Mouse (Mus musculus): ENCODE measurements around the gene Rev3l. TPM values are rescaled to one million over a fixed set of nuclear protein-coding genes. Genes with fewer than 3 reads are reported as not detected.

Rev3l gene
- polyA plus RNA-seq, 1 experiment from 2014 or later, result 9.9 TPM

- H3K27ac ChIP-seq, result no peak overlapping the region
- 98% methylated on average over 4 of the region's 4 CpGs for WGBS (ENCODE audit: missing documents)
- H3K36me3 ChIP-seq (ENCODE audit: inconsistent target), result no peaks in the 10 kb centered on the region
- no peak overlapping the region for H3K4me3 ChIP-seq (ENCODE audit: inconsistent target)
- H3K79me2 ChIP-seq (ENCODE audit: inconsistent target), result peaks cover 80% of the 10 kb centered on the region
These were observed 4.3 kb downstream of the Rev3l start for GRCm38 (mm10) chr10:39736187-39736586.

- H3K4me3 ChIP-seq (ENCODE audit: inconsistent target), result no peak overlapping the region
- peaks cover 76% of the 10 kb centered on the region for H3K79me2 ChIP-seq (ENCODE audit: inconsistent target)
- 48% methylated on average over 4 of the region's 4 CpGs for WGBS (ENCODE audit: missing documents)
- no peak overlapping the region for H3K27ac ChIP-seq
- H3K36me3 ChIP-seq (ENCODE audit: inconsistent target), result no peaks in the 10 kb centered on the region
These were observed 10.1 kb downstream of the Rev3l start for GRCm38 (mm10) chr10:39742057-39742456.

GRCm38 (mm10) chr10:39764752-39765151, 32.8 kb downstream of the Rev3l start:
- no peak overlapping the region for H3K27ac ChIP-seq
- H3K36me3 ChIP-seq (ENCODE audit: inconsistent target), result no peaks in the 10 kb centered on the region
- 92% methylated on average over 1 of the region's 1 CpGs for WGBS (ENCODE audit: missing documents)
- H3K4me3 ChIP-seq (ENCODE audit: inconsistent target), result no peak overlapping the region
- H3K79me2 ChIP-seq (ENCODE audit: inconsistent target), result peaks cover 20% of the 10 kb centered on the region; the same call in 1 of the 2 replicates

- Histone ChIP-seq H3K36me3 (ENCODE audit: inconsistent target) (no peaks in the 10 kb centered on the region), H3K4me3 (ENCODE audit: inconsistent target) (no peak overlapping the region), H3K27ac (no peak overlapping the region), H3K79me2 (ENCODE audit: inconsistent target) (peaks cover 20% of the 10 kb centered on the region; the same call in 1 of the 2 replicates)
- WGBS (ENCODE audit: missing documents), result 98% methylated on average over 4 of the region's 4 CpGs
These were observed 34.8 kb downstream of the Rev3l start for GRCm38 (mm10) chr10:39766702-39767101.

- 100% methylated on average over 2 of the region's 2 CpGs for WGBS (ENCODE audit: missing documents)
- Histone ChIP-seq H3K27ac (no peak overlapping the region), H3K36me3 (ENCODE audit: inconsistent target) (no peaks in the 10 kb centered on the region), H3K4me3 (ENCODE audit: inconsistent target) (no peak overlapping the region), H3K79me2 (ENCODE audit: inconsistent target) (peaks cover 5% of the 10 kb centered on the region; the same call in 1 of the 2 replicates)
These were observed 40.3 kb downstream of the Rev3l start for GRCm38 (mm10) chr10:39772259-39772658.

- H3K27ac ChIP-seq, result no peak overlapping the region
- no peaks in the 10 kb centered on the region for H3K36me3 ChIP-seq (ENCODE audit: inconsistent target)
- H3K79me2 ChIP-seq (ENCODE audit: inconsistent target), result peaks cover 8% of the 10 kb centered on the region; the same call in 1 of the 2 replicates
- H3K4me3 ChIP-seq (ENCODE audit: inconsistent target), result no peak overlapping the region
- 38% methylated on average over 9 of the region's 9 CpGs for WGBS (ENCODE audit: missing documents)
These were observed 42.2 kb downstream of the Rev3l start for GRCm38 (mm10) chr10:39773940-39774726.

GRCm38 (mm10) chr10:39776927-39777326, 45.0 kb downstream of the Rev3l start:
- no peak overlapping the region for H3K27ac ChIP-seq
- H3K4me3 ChIP-seq (ENCODE audit: inconsistent target), result no peak overlapping the region
- no peaks in the 10 kb centered on the region for H3K36me3 ChIP-seq (ENCODE audit: inconsistent target)
- H3K79me2 ChIP-seq (ENCODE audit: inconsistent target), result peaks cover 23% of the 10 kb centered on the region; the same call in 1 of the 2 replicates
- WGBS (ENCODE audit: missing documents), result 89% methylated on average over 2 of the region's 3 CpGs

- H3K4me3 ChIP-seq (ENCODE audit: inconsistent target), result no peak overlapping the region
- H3K27ac ChIP-seq, result no peak overlapping the region
- no peaks in the 10 kb centered on the region for H3K36me3 ChIP-seq (ENCODE audit: inconsistent target)
- 93% methylated on average over 3 of the region's 4 CpGs for WGBS (ENCODE audit: missing documents)
- H3K79me2 ChIP-seq (ENCODE audit: inconsistent target), result peaks cover 23% of the 10 kb centered on the region; the same call in 1 of the 2 replicates
These were observed 46.4 kb downstream of the Rev3l start for GRCm38 (mm10) chr10:39778305-39778704.

- H3K79me2 ChIP-seq (ENCODE audit: inconsistent target), result peaks cover 8% of the 10 kb centered on the region; the same call in 1 of the 2 replicates
- no peaks in the 10 kb centered on the region for H3K36me3 ChIP-seq (ENCODE audit: inconsistent target)
- H3K27ac ChIP-seq, result no peak overlapping the region
- 62% methylated on average over 3 of the region's 3 CpGs for WGBS (ENCODE audit: missing documents)
- no peak overlapping the region for H3K4me3 ChIP-seq (ENCODE audit: inconsistent target)
These were observed 53.3 kb downstream of the Rev3l start for GRCm38 (mm10) chr10:39785241-39785640.

GRCm38 (mm10) chr10:39793295-39793694, 61.4 kb downstream of the Rev3l start:
- 19% methylated on average over 1 of the region's 1 CpGs for WGBS (ENCODE audit: missing documents)
- no peak overlapping the region for H3K27ac ChIP-seq
- H3K79me2 ChIP-seq (ENCODE audit: inconsistent target), result no peaks in the 10 kb centered on the region
- no peak overlapping the region for H3K4me3 ChIP-seq (ENCODE audit: inconsistent target)
- H3K36me3 ChIP-seq (ENCODE audit: inconsistent target), result 0 out of 2 replicates have a peak, but pooled peaks cover 4% of the 10 kb centered on the region

GRCm38 (mm10) chr10:39811507-39811906, 79.6 kb downstream of the Rev3l start:
- 90% methylated on average over 3 of the region's 3 CpGs for WGBS (ENCODE audit: missing documents)
- Histone ChIP-seq H3K36me3 (ENCODE audit: inconsistent target) (0 out of 2 replicates have a peak, but pooled peaks cover 6% of the 10 kb centered on the region), H3K79me2 (ENCODE audit: inconsistent target) (no peaks in the 10 kb centered on the region), H3K4me3 (ENCODE audit: inconsistent target) (no peak overlapping the region), H3K27ac (no peak overlapping the region)

- peaks cover 9% of the 10 kb centered on the region; the same call in 1 of the 2 replicates for H3K36me3 ChIP-seq (ENCODE audit: inconsistent target)
- WGBS (ENCODE audit: missing documents), result 100% methylated on average over 1 of the region's 1 CpGs
- no peak overlapping the region for H3K4me3 ChIP-seq (ENCODE audit: inconsistent target)
- no peaks in the 10 kb centered on the region for H3K79me2 ChIP-seq (ENCODE audit: inconsistent target)
- H3K27ac ChIP-seq, result no peak overlapping the region
These were observed 110.7 kb downstream of the Rev3l start for GRCm38 (mm10) chr10:39842621-39843020.

- Histone ChIP-seq H3K4me3 (ENCODE audit: inconsistent target) (no peak overlapping the region), H3K79me2 (ENCODE audit: inconsistent target) (no peaks in the 10 kb centered on the region), H3K36me3 (ENCODE audit: inconsistent target) (peaks cover 11% of the 10 kb centered on the region), H3K27ac (no peak overlapping the region)
- 100% methylated on average over 2 of the region's 2 CpGs for WGBS (ENCODE audit: missing documents)
These were observed 133.6 kb downstream of the Rev3l start for GRCm38 (mm10) chr10:39865509-39865908.

- Histone ChIP-seq H3K79me2 (ENCODE audit: inconsistent target) (no peaks in the 10 kb centered on the region), H3K36me3 (ENCODE audit: inconsistent target) (peaks cover 7% of the 10 kb centered on the region; the same call in 1 of the 2 replicates), H3K27ac (no peak overlapping the region), H3K4me3 (ENCODE audit: inconsistent target) (no peak overlapping the region)
- 81% methylated on average over 2 of the region's 3 CpGs for WGBS (ENCODE audit: missing documents)
These were observed 156.7 kb downstream of the Rev3l start for GRCm38 (mm10) chr10:39888621-39889020.
